Mouse (Mus musculus): ENCODE results near the gene Map3k20. TPM values are rescaled to one million over a fixed set of nuclear protein-coding genes. Genes with fewer than 3 reads are reported as not detected.

Map3k20 gene
- polyA plus RNA-seq, 1 experiment: 8.5 TPM

DNA sequence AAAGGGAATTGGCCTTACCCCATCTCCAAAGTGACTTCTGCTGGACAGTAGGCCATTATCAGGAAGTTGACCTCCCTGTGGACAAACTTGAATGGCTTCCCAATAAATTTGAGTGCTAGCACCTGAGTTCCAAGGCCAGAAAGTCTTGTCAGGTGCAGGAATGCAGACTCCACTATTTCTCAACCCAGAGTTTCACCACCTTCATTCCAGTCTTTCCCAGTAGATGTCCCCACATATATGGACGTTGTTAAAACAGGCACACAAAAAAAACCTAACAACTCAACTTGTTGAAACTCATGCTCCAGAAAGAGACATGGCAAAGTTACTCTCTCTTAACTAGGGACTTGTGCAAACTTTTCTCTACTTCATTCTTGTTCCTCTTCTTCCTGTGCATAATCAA is 170.8 kb downstream of the Map3k20 start:
- no peak for TF ChIP-seq CTCF (IDR thresholded peaks at IDR 0.05; ENCODE audit: control insufficient read depth, insufficient read depth, low read length)
- TF ChIP-seq POLR2A (IDR thresholded peaks at IDR 0.05; ENCODE audit: borderline replicate concordance, control insufficient read depth, low read depth, low read length): no peak
- H3K4me3 ChIP-seq (replicated peaks; ENCODE audit: control insufficient read depth, low read depth, low read length): no peak overlapping the region
- 49% methylated on average over 1 of the region's 1 CpGs for WGBS
- no peak overlapping the region for H3K27ac ChIP-seq (ENCODE audit: control insufficient read depth, insufficient read depth, low read depth, low read length, poor library complexity)
- H3K4me1 ChIP-seq (ENCODE audit: control insufficient read depth, insufficient read depth, low read length): no peaks in the 10 kb centered on the region

DNA sequence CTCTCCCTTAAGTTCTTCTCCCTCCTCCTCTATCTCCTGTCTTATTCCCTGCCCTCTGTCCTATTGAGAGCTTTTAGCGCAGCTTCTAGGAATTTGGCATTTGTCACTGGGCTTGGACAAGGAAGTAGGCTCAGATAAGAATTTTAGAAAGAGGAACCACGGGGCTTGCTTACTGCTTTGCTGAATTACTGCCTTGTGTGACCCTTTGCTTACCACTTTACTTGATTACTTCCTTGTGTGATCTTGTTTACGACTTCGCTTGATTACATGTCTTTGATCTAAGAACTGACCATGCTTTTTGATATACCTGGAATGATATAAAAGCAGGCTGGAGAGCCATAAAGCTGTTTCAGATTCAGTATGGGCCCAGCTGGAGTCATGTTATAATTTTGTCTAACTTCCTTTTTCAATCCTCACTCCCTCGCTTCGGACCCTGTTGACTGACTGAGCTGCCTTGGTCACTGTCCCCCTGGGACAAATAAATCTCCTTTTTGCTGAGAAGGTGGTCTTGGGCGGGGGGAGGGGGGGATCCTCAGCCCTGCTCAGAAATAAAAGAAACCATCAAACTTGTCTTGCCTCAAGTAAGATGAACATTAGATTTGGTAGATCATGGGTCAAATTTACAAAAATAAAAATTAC is 179.1 kb downstream of the Map3k20 start:
- H3K27ac ChIP-seq (ENCODE audit: control insufficient read depth, insufficient read depth, low read depth, low read length, poor library complexity): peak overlapping the region; percentile 72
- WGBS: 8% methylated on average over 7 of the region's 7 CpGs

DNA sequence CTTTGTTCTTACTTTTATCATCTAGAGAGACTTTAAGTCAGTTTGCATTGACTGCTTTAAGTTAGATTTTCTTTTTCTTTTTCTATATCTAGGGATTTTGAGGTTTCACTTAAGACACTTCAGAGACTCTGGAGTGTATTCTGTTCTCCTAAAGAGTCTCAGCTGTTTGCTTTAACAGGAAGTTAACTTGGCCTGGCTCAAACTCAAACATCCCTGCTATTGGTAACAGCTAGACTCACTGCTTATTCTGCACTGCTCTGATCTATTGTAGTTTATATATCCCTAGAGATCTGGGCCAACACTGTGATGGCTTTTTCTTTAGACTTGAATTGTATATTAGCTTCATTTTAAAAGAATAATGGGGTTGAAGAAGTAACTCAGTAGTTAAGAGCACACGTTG is 182.2 kb downstream of the Map3k20 start:
- Histone ChIP-seq H3K4me1 (ENCODE audit: control insufficient read depth, insufficient read depth, low read length) (no peaks in the 10 kb centered on the region; the same call in 1 of the 2 replicates), H3K4me3 (replicated peaks; ENCODE audit: control insufficient read depth, low read depth, low read length) (no peak overlapping the region), H3K27ac (ENCODE audit: control insufficient read depth, insufficient read depth, low read depth, low read length, poor library complexity) (no peak overlapping the region)
- WGBS: 83% methylated on average over 1 of the region's 1 CpGs
- TF ChIP-seq CTCF (IDR thresholded peaks at IDR 0.05; ENCODE audit: control insufficient read depth, insufficient read depth, low read length) (no peak), POLR2A (IDR thresholded peaks at IDR 0.05; ENCODE audit: borderline replicate concordance, control insufficient read depth, low read depth, low read length) (no peak)

More for the DNA sequence above, 179.1 kb downstream of the Map3k20 start:
- no peak for TF ChIP-seq CTCF (IDR thresholded peaks at IDR 0.05; ENCODE audit: control insufficient read depth, insufficient read depth, low read length)
- TF ChIP-seq POLR2A (IDR thresholded peaks at IDR 0.05; ENCODE audit: borderline replicate concordance, control insufficient read depth, low read depth, low read length): no peak
- H3K4me3 ChIP-seq (replicated peaks; ENCODE audit: control insufficient read depth, low read depth, low read length): no peak overlapping the region
- H3K4me1 ChIP-seq (ENCODE audit: control insufficient read depth, insufficient read depth, low read length): no peaks in the 10 kb centered on the region; the same call in 1 of the 2 replicates

DNA sequence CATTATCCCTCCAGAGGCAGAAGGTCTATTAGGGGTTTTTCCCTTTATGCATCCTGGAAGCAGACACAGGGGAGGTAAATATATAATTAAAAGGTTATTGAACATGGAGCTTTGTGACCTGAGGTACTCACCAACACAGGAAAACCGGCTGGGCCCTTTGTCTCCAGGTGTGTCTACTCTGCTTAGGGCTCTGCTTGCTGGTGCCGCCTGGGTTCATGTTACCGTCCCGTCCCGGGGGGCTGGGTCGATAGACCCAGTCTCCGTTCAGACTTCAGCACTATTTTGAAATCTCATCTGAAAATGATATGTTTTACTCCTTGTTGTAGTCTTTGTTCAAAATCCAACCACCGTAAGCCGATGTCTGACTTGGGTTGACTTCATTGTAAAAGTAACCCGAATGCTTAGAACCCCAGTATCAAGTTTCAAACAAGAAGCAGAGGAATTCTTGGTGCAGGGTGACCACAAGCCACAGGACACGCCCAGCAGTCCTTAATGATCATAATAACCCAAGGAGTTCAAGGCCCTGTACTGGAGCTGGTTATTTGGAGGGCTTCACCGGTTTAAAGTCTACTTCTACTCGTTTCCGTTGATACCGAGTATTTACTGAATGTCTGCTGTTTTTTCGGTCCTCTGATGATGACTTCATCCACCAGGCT is 186.1 kb downstream of the Map3k20 start:
- TF ChIP-seq POLR2A (IDR thresholded peaks at IDR 0.05; ENCODE audit: borderline replicate concordance, control insufficient read depth, low read depth, low read length): no peak
- TF ChIP-seq CTCF (IDR thresholded peaks at IDR 0.05; ENCODE audit: control insufficient read depth, insufficient read depth, low read length): no peak
- WGBS: 84% methylated on average over 16 of the region's 16 CpGs
- H3K4me3 ChIP-seq (replicated peaks; ENCODE audit: control insufficient read depth, low read depth, low read length): no peak overlapping the region
- H3K27ac ChIP-seq (ENCODE audit: control insufficient read depth, insufficient read depth, low read depth, low read length, poor library complexity): no peak overlapping the region
- no peaks in the 10 kb centered on the region; the same call in 1 of the 2 replicates for H3K4me1 ChIP-seq (ENCODE audit: control insufficient read depth, insufficient read depth, low read length)

DNA sequence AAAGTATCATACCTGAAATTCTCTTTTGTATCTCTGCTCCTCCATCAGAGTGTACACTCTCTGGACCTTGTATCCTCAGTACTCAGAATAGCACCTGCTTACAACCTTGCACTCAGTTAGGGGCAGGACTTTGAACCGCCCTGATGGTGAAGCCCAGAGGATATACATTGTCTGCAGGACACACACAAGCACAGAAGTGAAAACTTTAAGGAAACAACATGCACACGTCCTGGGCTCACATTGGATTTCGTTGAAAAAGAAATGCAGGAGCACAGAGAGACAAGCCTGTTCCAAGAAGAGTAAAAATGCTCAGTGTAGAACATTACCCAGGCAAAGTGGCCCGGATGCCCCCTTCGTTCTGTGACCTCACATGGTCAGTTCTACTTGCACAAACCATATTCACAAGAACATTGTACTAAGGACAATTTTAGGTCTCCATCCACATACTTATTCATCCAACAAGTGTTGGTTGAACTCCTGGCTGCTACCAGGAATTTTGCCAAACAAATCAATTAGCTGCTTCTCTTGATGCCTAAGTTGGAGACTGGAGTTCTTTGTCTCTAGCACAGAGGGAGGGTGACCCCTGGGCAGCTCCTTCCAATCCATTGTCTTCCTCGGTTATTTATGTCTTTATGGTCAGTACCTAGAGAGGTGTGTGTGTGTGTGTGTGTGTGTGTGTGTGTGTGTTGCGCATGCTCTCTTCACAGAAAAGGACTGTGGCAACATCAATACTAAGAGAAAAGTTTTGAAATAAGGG is 189.3 kb downstream of the Map3k20 start:
- H3K27ac ChIP-seq (ENCODE audit: control insufficient read depth, insufficient read depth, low read depth, low read length, poor library complexity): no peak overlapping the region
- TF ChIP-seq CTCF (IDR thresholded peaks at IDR 0.05; ENCODE audit: control insufficient read depth, insufficient read depth, low read length): no peak
- no peak for TF ChIP-seq POLR2A (IDR thresholded peaks at IDR 0.05; ENCODE audit: borderline replicate concordance, control insufficient read depth, low read depth, low read length)
- no peak overlapping the region for H3K4me3 ChIP-seq (replicated peaks; ENCODE audit: control insufficient read depth, low read depth, low read length)
- WGBS: 38% methylated on average over 7 of the region's 7 CpGs
- H3K4me1 ChIP-seq (ENCODE audit: control insufficient read depth, insufficient read depth, low read length): no peaks in the 10 kb centered on the region; the same call in 1 of the 2 replicates

DNA sequence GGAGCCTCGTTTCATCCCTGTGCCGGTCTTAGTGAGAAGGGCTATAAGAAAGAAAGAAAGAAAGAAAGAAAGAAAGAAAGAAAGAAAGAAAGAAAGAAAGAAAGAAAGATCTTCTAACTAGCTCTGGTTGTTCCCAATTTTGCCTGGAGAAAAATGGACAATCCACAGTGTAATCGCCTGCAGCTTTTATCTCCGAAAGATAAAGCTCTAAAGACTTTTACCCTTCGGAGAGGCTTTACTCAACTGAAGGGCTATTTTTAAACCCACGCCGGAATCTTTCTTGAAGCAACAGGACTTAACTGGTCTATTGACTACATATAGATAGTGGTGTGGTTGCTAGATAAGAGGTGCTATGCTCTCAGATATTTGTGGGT is 190.0 kb downstream of the Map3k20 start:
- no peak for TF ChIP-seq CTCF (IDR thresholded peaks at IDR 0.05; ENCODE audit: control insufficient read depth, insufficient read depth, low read length)
- TF ChIP-seq POLR2A (IDR thresholded peaks at IDR 0.05; ENCODE audit: borderline replicate concordance, control insufficient read depth, low read depth, low read length): no peak
- H3K4me3 ChIP-seq (replicated peaks; ENCODE audit: control insufficient read depth, low read depth, low read length): peak overlapping the region; percentile 94
- H3K27ac ChIP-seq (ENCODE audit: control insufficient read depth, insufficient read depth, low read depth, low read length, poor library complexity): no peak overlapping the region
- 1% methylated on average over 7 of the region's 7 CpGs for WGBS
- no peaks in the 10 kb centered on the region; the same call in 1 of the 2 replicates for H3K4me1 ChIP-seq (ENCODE audit: control insufficient read depth, insufficient read depth, low read length)

DNA sequence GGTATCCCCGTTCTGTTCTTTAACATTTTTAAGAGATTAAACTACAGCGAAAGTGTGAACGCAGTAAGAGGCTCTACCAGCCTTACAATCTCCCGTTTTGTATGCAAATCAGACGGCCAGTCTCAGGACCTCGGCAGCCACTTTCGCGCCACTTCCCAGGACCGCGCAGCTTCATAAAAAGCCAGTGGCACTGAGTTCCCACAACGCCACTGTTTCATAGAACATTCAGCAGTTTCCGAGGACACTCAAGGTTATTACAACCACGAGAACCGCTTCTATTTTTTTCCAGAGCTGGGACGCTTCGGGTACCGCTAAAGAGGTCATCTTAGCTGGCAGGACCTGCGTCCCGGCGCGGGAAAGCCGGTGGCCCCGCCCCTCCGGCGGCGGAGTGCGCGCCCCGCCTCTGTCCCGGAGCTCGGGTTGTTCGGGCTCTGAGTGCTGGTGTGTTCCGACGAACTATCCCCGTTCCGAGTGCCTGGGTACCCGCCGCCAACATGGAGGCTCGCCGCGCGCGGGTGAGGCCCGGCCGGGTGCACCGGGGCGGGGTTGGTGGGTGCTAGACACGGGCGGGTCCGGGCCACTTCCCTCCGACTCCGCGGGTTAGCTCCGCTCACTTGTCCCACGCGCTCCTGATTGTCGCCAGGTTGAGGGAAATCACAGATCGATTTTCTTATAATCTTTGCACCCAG is 190.5 kb downstream of the Map3k20 start, which contains the start of gene Cdca7:
Gene Cdca7 (plus strand): TSS at position 363 of the 689 bp plus-strand sequence.
- TF ChIP-seq CTCF (IDR thresholded peaks at IDR 0.05; ENCODE audit: control insufficient read depth, insufficient read depth, low read length) (no peak), POLR2A (IDR thresholded peaks at IDR 0.05; ENCODE audit: borderline replicate concordance, control insufficient read depth, low read depth, low read length) (peak; percentile 27; the same call in 1 of the 2 replicates)
- WGBS: under 1% methylated on average over 58 of the region's 58 CpGs
- H3K4me3 ChIP-seq (replicated peaks; ENCODE audit: control insufficient read depth, low read depth, low read length): peak within 1 kb of the TSS; percentile 94
- peak within 1 kb of the TSS; percentile 95 for H3K27ac ChIP-seq (ENCODE audit: control insufficient read depth, insufficient read depth, low read depth, low read length, poor library complexity)
- H3K4me1 ChIP-seq (ENCODE audit: control insufficient read depth, insufficient read depth, low read length): no peaks in the 10 kb centered on the region; the same call in 1 of the 2 replicates

All from bone marrow, adult 2 months (tissue).